In genomic region chr5:137951218-137951617, GRCm38 (mm10) we compare ENCODE assay signal across 9 mouse cellular contexts. TPM values are rescaled to one million over a fixed set of nuclear protein-coding genes. Genes with fewer than 3 reads are reported as not detected.
DNase-seq lines count a peak whose midpoint lies in the region; ATAC-seq and TF ChIP-seq lines count a peak whose summit lies in the region.
"Had no signal": no experiment of that assay in that cellular context is flagged by ENCODE, and none has a peak within 500 bp of the region (broad histone marks: within the 10 kb centered on the region; RNA-seq: fewer than 3 reads in every experiment).

No protein-coding gene starts in this region.

- no peaks in the 10 kb centered on the region for H3K36me3 ChIP-seq in kidney, embryonic 16.5 days (ENCODE audit: insufficient read depth, low read length)
- H3K36me3 ChIP-seq in ES-E14 (ENCODE audit: control insufficient read depth, insufficient read depth, low read length, poor library complexity, severe bottlenecking) = no peaks in the 10 kb centered on the region
- no peaks in the 10 kb centered on the region for H3K36me3 ChIP-seq in forebrain, embryonic 15.5 days
- H3K36me3 ChIP-seq in intestine, embryonic 15.5 days = no peaks in the 10 kb centered on the region

- H3K4me3 ChIP-seq in kidney, embryonic 16.5 days (ENCODE audit: low read length) = no peak overlapping the region
- H3K4me3 ChIP-seq in ES-E14 (ENCODE audit: insufficient read depth in 1 of 2, low read depth in 1 of 2, low read length in 2 of 2, poor library complexity in 1 of 2, severe bottlenecking in 1 of 2) = no peak overlapping the region
- no peak overlapping the region for H3K4me3 ChIP-seq in forebrain, embryonic 15.5 days
- H3K4me3 ChIP-seq in intestine, embryonic 15.5 days (replicated peaks) = no peak overlapping the region

- in situ Hi-C loops in ES-E14 (cut with MboI; ENCODE audit: low sequenced_read_pairs in 2 of 2, unreplicated experiment in 2 of 2) = loop anchor here in 1 of 2 experiments (10.0 kb wide), 1 partner anchor 56 kb away; no protein-coding TSS in a partner anchor

- no peaks in the 10 kb centered on the region for H3K9me3 ChIP-seq in kidney, embryonic 16.5 days (ENCODE audit: low read length)
- no peaks in the 10 kb centered on the region for H3K9me3 ChIP-seq in ES-E14 (ENCODE audit: control insufficient read depth, insufficient read depth, low read depth, low read length)
- no peaks in the 10 kb centered on the region for H3K9me3 ChIP-seq in forebrain, embryonic 15.5 days
- no peaks in the 10 kb centered on the region for H3K9me3 ChIP-seq in intestine, embryonic 15.5 days

- H3K27me3 ChIP-seq in kidney, embryonic 16.5 days (ENCODE audit: insufficient read depth, low read length) = no peaks in the 10 kb centered on the region
- H3K27me3 ChIP-seq in forebrain, embryonic 15.5 days = no peaks in the 10 kb centered on the region
- no peaks in the 10 kb centered on the region for H3K27me3 ChIP-seq in intestine, embryonic 15.5 days (replicated peaks)

- H3K4me1 ChIP-seq in kidney, embryonic 16.5 days (ENCODE audit: insufficient read depth, low read length) = no peaks in the 10 kb centered on the region
- H3K4me1 ChIP-seq in ES-E14 (ENCODE audit: control insufficient read depth in 2 of 2, insufficient read depth in 2 of 2, low read length in 2 of 2, poor library complexity in 1 of 2) = no peaks in the 10 kb centered on the region; a peak in 1 of 4 replicates
- no peaks in the 10 kb centered on the region for H3K4me1 ChIP-seq in forebrain, embryonic 15.5 days
- no peaks in the 10 kb centered on the region for H3K4me1 ChIP-seq in intestine, embryonic 15.5 days (replicated peaks)

- peak; percentile 38 for DNase-seq in kidney, adult 11 months
- DNase-seq in 416B (ENCODE audit: low read depth) = peak; percentile 10
- DNase-seq in ES-E14 (ENCODE audit: low read depth, low spot score) = no peak
- DNase-seq in heart, postnatal 4 days = peak; percentile 25
- peak; percentile 30 for DNase-seq in right cerebral cortex, postnatal 14 days

- no peak overlapping the region for H3K27ac ChIP-seq in kidney, embryonic 16.5 days (ENCODE audit: low read length)
- no peak overlapping the region for H3K27ac ChIP-seq in ES-E14 (ENCODE audit: insufficient read depth, low read depth, low read length, poor library complexity, severe bottlenecking)
- no peak overlapping the region for H3K27ac ChIP-seq in forebrain, embryonic 15.5 days (replicated peaks)
- no peak overlapping the region for H3K27ac ChIP-seq in intestine, embryonic 15.5 days

- WGBS in kidney, embryonic 16.5 days = 28% methylated on average over 6 of the region's 6 CpGs
- 44% methylated on average over 6 of the region's 6 CpGs for WGBS in forebrain, embryonic 15.5 days
- 25% methylated on average over 6 of the region's 6 CpGs for WGBS in intestine, embryonic 15.5 days

- H3K4me2 ChIP-seq in kidney, embryonic 16.5 days (replicated peaks; ENCODE audit: low read depth, low read length) = no peak overlapping the region
- H3K4me2 ChIP-seq in forebrain, embryonic 15.5 days (replicated peaks) = no peak overlapping the region
- H3K4me2 ChIP-seq in intestine, embryonic 15.5 days (replicated peaks) = no peak overlapping the region

- H3K9ac ChIP-seq in kidney, embryonic 16.5 days (replicated peaks; ENCODE audit: low read length) = no peak overlapping the region
- no peak overlapping the region for H3K9ac ChIP-seq in ES-E14 (ENCODE audit: insufficient read depth, low read depth, low read length, poor library complexity, severe bottlenecking)
- H3K9ac ChIP-seq in forebrain, embryonic 15.5 days (replicated peaks) = no peak overlapping the region
- no peak overlapping the region for H3K9ac ChIP-seq in intestine, embryonic 15.5 days

- no peak for ATAC-seq in kidney, embryonic 16.5 days (ENCODE audit: low FRiP score, low TSS enrichment)
- no peak for ATAC-seq in forebrain, embryonic 15.5 days (replicated peaks)
- no peak for ATAC-seq in intestine, embryonic 15.5 days

TF ChIP-seq in ES-E14, 5 proteins besides CTCF, POLR2A, EP300 and RAD21:
- TF ChIP-seq ZNF384 (IDR thresholded peaks at IDR 0.05; ENCODE audit: low read depth, low read length) (no peak), ZC3H11A (IDR thresholded peaks at IDR 0.05; ENCODE audit: borderline replicate concordance, low read depth, low read length) (peak; percentile 44; the same call in 1 of the 2 replicates), HCFC1 (IDR thresholded peaks at IDR 0.05; ENCODE audit: borderline replicate concordance, insufficient read depth, low read length) (no peak)

RNA-seq across cellular contexts. Expression of gene Gjc3, which starts 11.7 kb away (rescaled TPM):
- 0.04 TPM in 1 of 2 replicates, not detected in the other for polyA plus RNA-seq in kidney, embryonic 16.5 days (2015; fragmentation: Nextera tagmentation; extraction: Ambion mirVana)
- total RNA-seq in ES-E14 (2012; rRNA removed) = 0.04 TPM in 1 of 2 replicates, not detected in the other
- under 1 TPM; 0.29 to 0.61 TPM for total RNA-seq in heart, postnatal 4 days (2021)
- 0.11 TPM in 2 replicates for polyA plus RNA-seq in forebrain, embryonic 15.5 days (2015; fragmentation: Nextera tagmentation; extraction: Ambion mirVana)
- 0.64 and 0.81 TPM in 2 replicates for polyA plus RNA-seq in intestine, embryonic 15.5 days (2015; fragmentation: Nextera tagmentation; extraction: Ambion mirVana)

RNA-seq across cellular contexts. Expression of gene Cyp3a13, which starts 29.8 kb away (rescaled TPM):
- polyA plus RNA-seq in kidney, embryonic 16.5 days (2015; fragmentation: Nextera tagmentation; extraction: Ambion mirVana) = 0.09 TPM in 1 of 2 replicates, not detected in the other
- 0.26 and 0.31 TPM in 2 replicates for total RNA-seq in ES-E14 (2012; rRNA removed)
- under 1 TPM; 0.09 to 0.17 TPM for total RNA-seq in heart, postnatal 4 days (2021)
- not detected in 2 replicates for polyA plus RNA-seq in forebrain, embryonic 15.5 days (2015; fragmentation: Nextera tagmentation; extraction: Ambion mirVana)
- polyA plus RNA-seq in intestine, embryonic 15.5 days (2015; fragmentation: Nextera tagmentation; extraction: Ambion mirVana) = 32.9 and 33.1 TPM in 2 replicates
- polyA plus RNA-seq: brain, embryonic 14.5 days had no signal

RNA-seq across cellular contexts. Expression of gene Azgp1, which starts 30.1 kb away (rescaled TPM):
- not detected in 2 replicates for polyA plus RNA-seq in kidney, embryonic 16.5 days (2015; fragmentation: Nextera tagmentation; extraction: Ambion mirVana)
- not detected in 2 replicates for total RNA-seq in ES-E14 (2012; rRNA removed)
- total RNA-seq in heart, postnatal 4 days (2021) = not detected
- not detected in 2 replicates for polyA plus RNA-seq in forebrain, embryonic 15.5 days (2015; fragmentation: Nextera tagmentation; extraction: Ambion mirVana)
- 0.14 and 0.25 TPM in 2 replicates for polyA plus RNA-seq in intestine, embryonic 15.5 days (2015; fragmentation: Nextera tagmentation; extraction: Ambion mirVana)
- polyA plus RNA-seq: brain, embryonic 14.5 days had no signal

Comparison
In these comparisons a context has a peak if more than half of its experiments do, and no peak if none do; other contexts are left out.
1. RNA of gene Cyp3a13, which starts 29.8 kb away (polyA plus RNA-seq): 32.9 to 33.1 TPM in intestine, embryonic 15.5 days; 0.09 TPM in kidney, embryonic 16.5 days and not detected in forebrain, embryonic 15.5 days; every median in the first group is over 10 times any median in the second.